Mouse (Mus musculus): ENCODE results near the gene Wtip.

- TF ChIP-seq GATA1 (IDR thresholded peaks at IDR 0.05; ENCODE audit: low read length) (no peak), TAL1 (IDR thresholded peaks at IDR 0.05; ENCODE audit: low read length) (no peak)
Measured at GRCm38 (mm10) chr7:34101276-34101675, 31.8 kb downstream of the Wtip start.
